Mouse (Mus musculus) heart, postnatal 0 days (tissue): ENCODE measurements at regions not wholly inside any gene's neighbourhood (a gene's known extent, or its start where the extent isn't known, plus 50 kb on each side); places are given as distances from the start of the nearest gene placed in this dataset.

Experiments
- ATAC-seq: fragments of 200-750 bp; cut with Nextera tagmentation; 2 replicates; pipeline ENCODE4 v1.8.0; 2017; ENCODE audit warnings: low read depth, moderate number of reproducible peaks, moderate library complexity; ENCODE audit not compliant: insufficient read depth
- DNase-seq: peaks from one replicate; pipeline ENCODE4 v3.0.0-alpha.2; 2016; ENCODE audit warnings: low spot score
- H3K27ac ChIP-seq: fragments of 300-500 bp; sonication (generic); 2 replicates; pipeline ENCODE4 v1.5.1; 2014; ENCODE audit warnings: low read depth, mild to moderate bottlenecking
- H3K27me3 ChIP-seq: fragments of 300-500 bp; sonication (generic); 2 replicates; pipeline ENCODE4 v1.6.1; 2014; ENCODE audit warnings: low read length, mixed read lengths; ENCODE audit not compliant: control insufficient read depth, insufficient read depth
- H3K36me3 ChIP-seq: fragments of 300-500 bp; sonication (generic); replicated peaks from 2 replicates; pipeline ENCODE4 v1.6.1; 2014; ENCODE audit warnings: low read length, mixed read lengths; ENCODE audit not compliant: control insufficient read depth, insufficient read depth
- H3K4me1 ChIP-seq: fragments of 300-500 bp; sonication (generic); 2 replicates; pipeline ENCODE4 v1.6.1; 2014; ENCODE audit warnings: antibody characterized with exemption; ENCODE audit not compliant: control insufficient read depth, insufficient read depth
- H3K4me2 ChIP-seq: fragments of 300-500 bp; sonication (generic); 2 replicates; pipeline ENCODE4 v1.6.1; 2014; ENCODE audit warnings: low read depth, mild to moderate bottlenecking, low read length, moderate library complexity
- H3K4me3 ChIP-seq: fragments of 300-500 bp; sonication (generic); 2 replicates; pipeline ENCODE4 v1.5.1; 2014; ENCODE audit warnings: low read depth, low read length
- H3K9ac ChIP-seq: fragments of 300-500 bp; sonication (generic); replicated peaks from 2 replicates; pipeline ENCODE4 v1.6.1; 2014; ENCODE audit warnings: low read depth, low read length, mixed read lengths
- H3K9me3 ChIP-seq: fragments of 300-500 bp; sonication (generic); replicated peaks from 2 replicates; pipeline ENCODE4 v1.6.1; 2016; ENCODE audit warnings: low read length; ENCODE audit not compliant: control insufficient read depth
- CTCF ChIP-seq: IDR thresholded peaks from 2 replicates; pipeline ENCODE4 v1.5.1; 2016; ENCODE audit warnings: antibody characterized with exemption, control low read depth, low read depth
- EP300 ChIP-seq: IDR thresholded peaks from 2 replicates; pipeline ENCODE4 v1.6.1; 2016; ENCODE audit warnings: antibody characterized with exemption, low read depth
- WGBS: fragments of 180-500 bp; shearing (Covaris S2); extraction: QIAGEN DNeasy Blood & Tissue Kit; methylation state at CpG from one replicate; pipeline ENCODE4 v1.1.7; 2014; 5-methylcytosine and 5-hydroxymethylcytosine counted together

DNA sequence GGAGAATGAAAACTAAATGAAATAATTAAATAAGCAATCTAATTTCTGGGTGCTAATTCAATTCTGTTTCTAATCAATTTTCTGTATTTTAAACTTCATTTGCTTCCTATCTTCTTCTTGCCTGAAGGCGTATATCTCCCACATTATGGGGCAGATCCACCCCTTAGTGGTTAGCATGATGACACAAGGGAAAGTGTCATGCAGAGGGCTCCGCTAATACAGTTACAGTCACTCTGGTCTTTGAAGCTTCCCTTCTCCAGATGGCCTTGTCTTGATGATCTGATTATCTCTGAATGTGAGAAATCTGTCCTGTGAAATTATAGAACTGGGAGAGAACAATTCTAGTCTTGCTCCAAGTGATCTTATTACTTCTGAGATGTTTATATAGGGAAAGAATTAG is 219.1 kb downstream of the Gm11146 start:
- no peaks in the 10 kb centered on the region for H3K27me3 ChIP-seq
- H3K4me1 ChIP-seq, result no peaks in the 10 kb centered on the region
- WGBS, result 91% methylated on average over 2 of the region's 2 CpGs
- H3K4me2 ChIP-seq, result no peak overlapping the region
- TF ChIP-seq CTCF (no peak), EP300 (no peak)
- H3K4me3 ChIP-seq, result no peak overlapping the region
- no peaks in the 10 kb centered on the region for H3K36me3 ChIP-seq
- ATAC-seq (no peak), DNase-seq (no peak)
- no peak overlapping the region for H3K27ac ChIP-seq
- no peak overlapping the region for H3K9ac ChIP-seq
- no peaks in the 10 kb centered on the region for H3K9me3 ChIP-seq

DNA sequence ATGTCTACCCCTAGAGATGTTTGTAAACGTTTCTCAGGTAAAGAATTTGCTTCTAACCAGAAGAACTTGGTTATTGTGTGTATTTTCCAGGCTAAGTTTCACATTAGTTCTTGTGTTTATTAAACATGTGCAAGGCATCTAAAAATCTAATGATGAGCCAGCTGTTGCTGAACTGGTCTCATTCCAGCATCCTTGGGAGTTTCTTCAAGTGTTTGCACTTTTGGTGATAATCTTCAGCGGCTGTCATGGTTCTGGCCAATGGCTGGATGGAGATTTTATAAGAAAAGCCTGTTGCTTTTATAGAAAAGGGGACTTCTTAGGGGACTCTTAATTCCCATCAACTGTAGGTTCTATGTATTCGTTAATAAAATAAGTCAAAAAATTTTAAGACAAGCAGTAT is 229.1 kb downstream of the Gm11146 start:
- no peak for TF ChIP-seq EP300
- no peak for TF ChIP-seq CTCF
- H3K27ac ChIP-seq, result no peak overlapping the region
- H3K27me3 ChIP-seq, result no peaks in the 10 kb centered on the region
- WGBS, result 68% methylated on average over 3 of the region's 3 CpGs
- no peaks in the 10 kb centered on the region for H3K4me1 ChIP-seq
- no peak overlapping the region for H3K4me2 ChIP-seq
- DNase-seq (no peak), ATAC-seq (no peak)
- H3K9ac ChIP-seq, result no peak overlapping the region
- H3K36me3 ChIP-seq, result no peaks in the 10 kb centered on the region
- no peak overlapping the region for H3K4me3 ChIP-seq
- no peaks in the 10 kb centered on the region for H3K9me3 ChIP-seq

DNA sequence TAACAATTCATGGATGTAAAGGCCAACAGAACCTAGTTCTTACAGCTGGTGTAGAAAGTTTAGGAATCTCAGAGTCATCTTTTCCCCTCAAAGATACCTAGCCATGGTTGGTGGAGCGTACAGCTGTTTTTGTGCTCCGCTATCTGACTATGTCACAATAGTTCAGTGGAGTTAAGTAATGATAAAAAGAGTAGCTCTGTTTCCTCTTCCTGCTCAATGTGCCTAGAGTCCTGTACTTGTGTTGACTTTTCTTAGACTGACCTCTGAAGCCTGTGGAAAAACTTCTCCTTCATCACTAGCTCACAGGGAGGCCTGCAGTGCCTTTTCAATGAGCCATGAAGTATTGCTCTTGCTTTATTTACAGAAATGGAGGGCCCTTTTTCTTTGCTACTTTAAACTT is 232.1 kb downstream of the Gm11146 start:
- WGBS, result 59% methylated on average over 2 of the region's 2 CpGs
- Histone ChIP-seq H3K36me3 (no peaks in the 10 kb centered on the region), H3K27me3 (no peaks in the 10 kb centered on the region), H3K9ac (no peak overlapping the region), H3K4me3 (no peak overlapping the region), H3K4me2 (no peak overlapping the region), H3K9me3 (no peaks in the 10 kb centered on the region), H3K4me1 (0 out of 2 replicates have a peak, but pooled peaks cover 6% of the 10 kb centered on the region), H3K27ac (peak overlapping the region; percentile 25; the same call in 1 of the 2 replicates)
- DNase-seq (peak; percentile 47), ATAC-seq (peak; percentile 39; the same call in 1 of the 2 replicates)
- TF ChIP-seq CTCF (no peak), EP300 (no peak)

DNA sequence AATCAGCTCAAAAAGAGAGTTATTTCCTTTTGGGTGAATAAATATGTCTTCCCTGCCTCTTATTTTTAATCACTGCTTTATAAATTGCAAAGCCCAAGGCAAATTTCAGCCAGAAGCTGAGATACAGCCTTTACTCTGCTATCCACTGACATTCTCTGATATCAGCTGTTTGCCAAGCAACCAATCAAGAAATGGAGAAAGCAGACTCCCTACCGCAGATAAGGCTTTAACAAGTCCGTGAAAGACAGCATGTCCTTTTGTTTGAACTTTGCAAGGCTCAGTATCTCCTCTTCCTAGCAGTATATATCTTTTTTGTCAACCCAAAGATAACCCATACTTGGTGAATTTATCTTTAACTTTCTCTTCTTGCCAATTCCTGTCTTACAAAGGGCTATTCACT is 236.6 kb downstream of the Gm11146 start:
- H3K9ac ChIP-seq, result no peak overlapping the region
- ATAC-seq (no peak), DNase-seq (no peak)
- H3K27ac ChIP-seq, result no peak overlapping the region
- no peaks in the 10 kb centered on the region for H3K9me3 ChIP-seq
- H3K36me3 ChIP-seq, result no peaks in the 10 kb centered on the region
- H3K27me3 ChIP-seq, result no peaks in the 10 kb centered on the region
- TF ChIP-seq EP300, result no peak
- no peak for TF ChIP-seq CTCF
- 8% methylated on average over 2 of the region's 2 CpGs for WGBS
- H3K4me1 ChIP-seq, result 0 out of 2 replicates have a peak, but pooled peaks cover 6% of the 10 kb centered on the region
- no peak overlapping the region for H3K4me2 ChIP-seq
- H3K4me3 ChIP-seq, result no peak overlapping the region

DNA sequence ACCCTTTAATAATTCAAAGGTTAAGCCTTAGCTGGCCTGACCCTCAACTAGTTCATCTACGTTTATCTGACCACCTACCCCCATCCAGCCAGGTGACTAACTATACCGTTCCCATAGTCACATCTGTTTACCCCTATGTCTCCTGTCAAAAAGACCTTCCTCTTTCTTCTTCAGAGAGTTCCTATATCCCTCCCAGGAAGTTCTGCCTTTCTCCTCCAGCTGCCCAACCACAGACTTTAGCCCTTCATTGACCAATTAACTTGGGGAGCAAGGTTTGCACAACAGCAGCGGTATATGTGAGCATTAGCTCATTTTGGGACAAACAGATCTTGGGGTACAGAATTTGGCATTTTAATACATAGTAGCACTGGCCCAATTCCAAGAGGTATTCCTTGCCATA is 237.5 kb downstream of the Gm11146 start:
- Histone ChIP-seq H3K9me3 (no peaks in the 10 kb centered on the region), H3K27ac (no peak overlapping the region), H3K4me2 (no peak overlapping the region), H3K36me3 (no peaks in the 10 kb centered on the region), H3K4me1 (0 out of 2 replicates have a peak, but pooled peaks cover 6% of the 10 kb centered on the region), H3K4me3 (no peak overlapping the region), H3K27me3 (no peaks in the 10 kb centered on the region), H3K9ac (no peak overlapping the region)
- no peak for TF ChIP-seq EP300
- no peak for TF ChIP-seq CTCF
- ATAC-seq, result no peak
- 91% methylated on average over 3 of the region's 3 CpGs for WGBS
- no peak for DNase-seq

DNA sequence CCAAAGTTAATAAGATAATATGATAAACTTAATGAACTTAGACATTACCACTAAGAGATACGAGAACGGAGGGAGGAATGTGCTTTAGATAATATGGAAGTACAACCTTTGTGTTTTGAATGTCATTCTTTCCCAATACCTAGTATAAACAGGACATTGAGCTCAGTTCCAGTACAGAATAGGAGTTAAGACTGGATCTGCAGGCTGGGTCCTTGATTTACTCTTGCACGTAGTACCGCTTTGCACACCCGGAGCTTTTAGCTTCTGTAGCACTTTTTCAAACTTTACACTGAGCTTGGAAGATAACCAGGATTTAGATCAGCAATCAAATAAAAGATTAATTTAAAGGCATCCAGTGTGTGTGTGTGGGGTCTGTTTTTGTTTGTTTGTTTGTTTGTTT is 242.7 kb downstream of the Gm11146 start:
- Histone ChIP-seq H3K4me3 (no peak overlapping the region), H3K4me1 (no peaks in the 10 kb centered on the region), H3K9ac (no peak overlapping the region), H3K27ac (no peak overlapping the region), H3K4me2 (no peak overlapping the region), H3K27me3 (no peaks in the 10 kb centered on the region), H3K9me3 (no peaks in the 10 kb centered on the region), H3K36me3 (no peaks in the 10 kb centered on the region)
- no peak for DNase-seq
- ATAC-seq, result no peak
- WGBS, result 77% methylated on average over 5 of the region's 5 CpGs
- no peak for TF ChIP-seq EP300
- TF ChIP-seq CTCF, result no peak
